Mouse (Mus musculus) macrophage (primary cell): ENCODE data around the gene Rhox13. TPM values are rescaled to one million over a fixed set of nuclear protein-coding genes. Genes with fewer than 3 reads are reported as not detected.

Source experiments
- H3K27ac ChIP-seq: fragments of 350-480 bp; formaldehyde crosslinking; 2 replicates; pipeline ENCODE4 v1.9.0; 2021
- H3K36me3 ChIP-seq: fragments of 350-480 bp; formaldehyde crosslinking; 2 replicates; pipeline ENCODE4 v1.9.0; 2021; ENCODE audit errors: inconsistent target
- H3K4me3 ChIP-seq: fragments of 350-480 bp; formaldehyde crosslinking; 2 replicates; pipeline ENCODE4 v1.9.0; 2021; ENCODE audit errors: inconsistent target
- H3K79me2 ChIP-seq: fragments of 350-480 bp; formaldehyde crosslinking; 2 replicates; pipeline ENCODE4 v1.9.0; 2021; ENCODE audit errors: inconsistent target
- WGBS: methylation state at CpG from one replicate; pipeline ENCODE4 v1.1.7; 2026; ENCODE audit warnings: inconsistent platforms; ENCODE audit not compliant: missing documents; 5-methylcytosine and 5-hydroxymethylcytosine counted together
- polyA plus RNA-seq: library from polyadenylated mRNA; stranded (reverse); fragments of 250-400 nt; gene quantifications from 3 replicates; pipeline ENCODE4 v1.2.4, GENCODE M21; 2018; ENCODE audit warnings: inconsistent platforms
- total RNA-seq, 78 experiments: library from RNA; depleted of rRNA; stranded (reverse); fragments of 250-400 nt; gene quantifications; 1 replicate in 9 of 78; 2 replicates in 24 of 78; 3 replicates in 43 of 78; 4 replicates in 2 of 78; pipeline ENCODE4 v1.2.4; 2018; ENCODE audit warnings: inconsistent platforms in 56 of 78

Gene Rhox13
- total RNA-seq (2018; cell fraction: chromatin; rRNA removed) = not detected
- not detected for total RNA-seq (2018; cell fraction: cytosol; rRNA removed)
- total RNA-seq (2018; cell fraction: nucleus; rRNA removed) = not detected
- polyA plus RNA-seq = not detected in 3 replicates

DNA sequence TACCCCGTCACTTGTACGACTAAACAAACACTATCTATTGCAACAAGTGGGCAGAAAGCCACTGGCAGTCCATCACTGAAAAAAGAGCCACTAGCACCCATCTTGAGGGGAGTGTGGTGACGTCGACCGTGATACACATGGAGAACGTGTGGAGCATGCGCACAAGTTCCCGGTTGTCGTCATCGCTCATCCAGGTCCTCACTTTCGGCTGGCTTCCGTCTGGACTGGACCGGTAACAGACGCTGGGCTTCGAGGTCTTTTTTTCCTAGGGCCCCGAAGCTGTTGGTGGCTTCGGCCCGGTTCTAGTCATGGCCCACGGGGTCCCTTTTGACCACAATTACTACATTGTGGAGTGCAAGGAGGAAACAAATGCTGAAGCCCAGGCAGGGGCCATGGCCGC, at the start of gene Rhox13:
TSS of gene Rhox13 (plus strand) at position 238 of the 400 bp plus-strand sequence.
- Histone ChIP-seq H3K4me3 (no peak within 1 kb of the TSS), H3K79me2 (no peaks in the 10 kb centered on the region), H3K36me3 (no peaks in the 10 kb centered on the region), H3K27ac (no peak within 1 kb of the TSS)
- 97% methylated on average over 17 of the region's 20 CpGs for WGBS

GRCm38 (mm10) chrX:38084226-38084625, 36.8 kb upstream of the Rhox13 start:
- no peak overlapping the region for H3K4me3 ChIP-seq
- H3K79me2 ChIP-seq = no peaks in the 10 kb centered on the region
- no peak overlapping the region for H3K27ac ChIP-seq
- H3K36me3 ChIP-seq = no peaks in the 10 kb centered on the region
- 28% methylated on average over 12 of the region's 12 CpGs for WGBS

DNA sequence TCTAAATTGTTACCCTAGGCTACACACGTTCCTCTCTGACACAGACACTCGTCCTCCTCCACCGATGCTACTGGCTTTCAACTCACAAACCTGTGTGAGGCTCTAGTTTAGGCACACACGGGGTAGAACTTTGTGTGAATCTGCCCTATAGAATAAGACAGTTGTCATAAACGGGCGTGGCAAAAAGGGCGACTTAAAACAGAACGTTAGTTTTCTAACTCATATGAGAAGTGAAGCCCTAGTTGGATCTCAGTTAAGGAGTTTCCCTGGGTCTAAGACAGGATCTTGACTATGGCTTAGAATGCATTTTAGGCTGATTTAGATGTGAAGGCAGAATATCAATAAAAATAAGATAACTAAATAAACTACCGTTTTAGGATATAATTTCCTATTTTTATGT, 36.0 kb upstream of the Rhox13 start, which contains the start of gene Rhox11:
TSS of gene Rhox11 (minus strand) at position 101 of the 400 bp plus-strand sequence.
- no peak within 1 kb of the TSS for H3K4me3 ChIP-seq
- no peaks in the 10 kb centered on the region for H3K79me2 ChIP-seq
- WGBS = 85% methylated on average over 9 of the region's 9 CpGs
- no peak within 1 kb of the TSS for H3K27ac ChIP-seq
- no peaks in the 10 kb centered on the region for H3K36me3 ChIP-seq

- Histone ChIP-seq H3K36me3 (no peaks in the 10 kb centered on the region), H3K4me3 (no peak within 1 kb of the TSS), H3K79me2 (no peaks in the 10 kb centered on the region), H3K27ac (no peak within 1 kb of the TSS)
- WGBS = 86% methylated on average over 4 of the region's 4 CpGs
These were observed 10.2 kb upstream of the Rhox13 start, which contains the start of gene Rhox12 for GRCm38 (mm10) chrX:38110807-38111206. Gene Rhox12, minus strand, starts transcription at chrX:38110907.

GRCm38 (mm10) chrX:38121478-38121877, 459 bp downstream of the Rhox13 start:
- WGBS = 93% methylated on average over 31 of the region's 34 CpGs
- no peak overlapping the region for H3K4me3 ChIP-seq
- no peaks in the 10 kb centered on the region for H3K36me3 ChIP-seq
- H3K27ac ChIP-seq = no peak overlapping the region
- no peaks in the 10 kb centered on the region for H3K79me2 ChIP-seq

DNA sequence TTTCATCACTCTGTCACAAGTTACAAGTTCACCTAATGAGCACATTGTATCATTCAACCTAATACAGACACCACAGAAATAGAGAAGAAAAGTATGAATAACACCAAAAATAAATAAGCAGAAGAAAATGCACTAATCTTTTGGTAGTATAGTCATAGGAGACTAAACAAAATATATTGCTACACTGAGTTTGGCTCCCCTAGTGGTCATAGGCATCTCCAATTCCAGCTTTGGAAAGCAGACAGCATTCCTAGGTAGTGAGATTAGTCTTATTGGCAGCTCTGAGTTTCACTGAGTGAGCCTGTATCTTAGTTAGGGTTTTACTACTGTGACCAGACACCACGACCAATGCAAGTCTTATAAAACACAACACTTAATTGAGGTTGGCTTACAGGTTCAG, 38.1 kb downstream of the Rhox13 start:
- H3K27ac ChIP-seq = no peak overlapping the region
- H3K36me3 ChIP-seq = no peaks in the 10 kb centered on the region
- H3K79me2 ChIP-seq = no peaks in the 10 kb centered on the region
- H3K4me3 ChIP-seq = no peak overlapping the region
- 73% methylated on average over 1 of the region's 1 CpGs for WGBS

DNA sequence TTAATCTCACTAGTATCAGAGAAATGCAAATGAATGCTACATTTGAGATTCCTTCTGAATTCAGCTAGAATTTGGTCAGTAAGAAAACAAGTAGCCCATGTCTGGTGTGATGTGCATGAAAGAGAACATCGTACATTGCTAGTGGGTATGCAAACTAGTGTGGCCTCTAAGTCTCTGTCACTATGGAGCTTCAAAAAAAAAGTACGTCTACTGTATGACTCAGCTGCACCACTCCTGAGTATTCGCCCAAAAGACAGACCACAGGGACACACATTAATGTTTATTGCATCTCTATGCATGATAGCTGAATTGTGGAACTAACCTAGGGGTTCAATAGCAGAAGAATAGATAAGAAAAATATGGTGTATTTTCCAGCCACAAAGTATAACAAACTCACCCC, 44.3 kb downstream of the Rhox13 start:
- WGBS = 94% methylated on average over 2 of the region's 3 CpGs
- no peaks in the 10 kb centered on the region for H3K79me2 ChIP-seq
- H3K4me3 ChIP-seq = no peak overlapping the region
- H3K27ac ChIP-seq = no peak overlapping the region
- no peaks in the 10 kb centered on the region for H3K36me3 ChIP-seq

DNA sequence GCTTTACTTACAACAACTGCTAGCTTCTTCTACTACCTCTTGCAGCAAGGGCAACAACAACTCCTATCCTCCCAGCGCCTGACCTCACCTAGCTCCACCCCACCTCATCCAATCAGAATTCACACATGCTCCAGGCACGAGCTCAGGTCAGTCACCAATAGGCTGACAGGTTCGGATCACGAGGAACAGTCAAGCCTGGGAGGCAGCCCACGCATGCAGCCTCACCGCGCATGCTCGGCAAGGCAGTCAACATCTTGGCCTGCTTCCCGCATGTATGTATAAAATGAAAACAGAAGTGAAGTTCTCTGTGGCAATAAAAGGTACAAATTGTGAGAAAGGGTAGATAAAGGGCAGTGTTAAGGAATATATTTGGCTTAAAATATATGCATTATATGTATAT, 45.0 kb downstream of the Rhox13 start:
- Histone ChIP-seq H3K4me3 (no peak overlapping the region), H3K79me2 (no peaks in the 10 kb centered on the region), H3K36me3 (no peaks in the 10 kb centered on the region), H3K27ac (no peak overlapping the region)
- 75% methylated on average over 9 of the region's 9 CpGs for WGBS

GRCm38 (mm10) chrX:38166592-38166991, 45.6 kb downstream of the Rhox13 start:
- H3K79me2 ChIP-seq = no peaks in the 10 kb centered on the region
- 88% methylated on average over 4 of the region's 4 CpGs for whole genome bisulfite sequencing
- H3K27ac ChIP-seq = no peak overlapping the region
- no peak overlapping the region for H3K4me3 ChIP-seq
- no peaks in the 10 kb centered on the region for H3K36me3 ChIP-seq

Other genes starting within 250 kb of the Rhox13 start
- gene Rhox8, start 242.3 kb upstream of the Rhox13 start, polyA plus RNA-seq = not detected in 3 replicates
- not detected in 3 replicates for gene Rhox7b, start 224.0 kb upstream of the Rhox13 start, polyA plus RNA-seq
- gene Rhox9, start 219.4 kb upstream of the Rhox13 start, polyA plus RNA-seq = not detected in 3 replicates
- not detected in 3 replicates for gene Btg1-ps1, start 102.4 kb upstream of the Rhox13 start, polyA plus RNA-seq
- not detected in 3 replicates for gene Btg1-ps2, start 78.1 kb upstream of the Rhox13 start, polyA plus RNA-seq
- not detected in 3 replicates for gene Rhox10, start 54.7 kb upstream of the Rhox13 start, polyA plus RNA-seq
- not detected in 3 replicates for gene Rhox11, start 36.1 kb upstream of the Rhox13 start, polyA plus RNA-seq
- gene Rhox12, start 10.3 kb upstream of the Rhox13 start, polyA plus RNA-seq = not detected in 3 replicates
- gene Zbtb33, start 68.6 kb downstream of the Rhox13 start, polyA plus RNA-seq = 9.7 to 12.2 TPM (median 10.6 TPM) in 3 replicates
- gene Tmem255a, start 131.2 kb downstream of the Rhox13 start, polyA plus RNA-seq = not detected in 3 replicates
- not detected in 3 replicates for gene Atp1b4, start 195.0 kb downstream of the Rhox13 start, polyA plus RNA-seq